Mouse (Mus musculus) testis, adult 2 months (tissue): ENCODE measurements around the gene Pigu.

Source experiments
- CTCF ChIP-seq: fragments of 200-500 bp; IDR thresholded peaks from 2 replicates; pipeline ENCODE4 v1.5.1; 2012; ENCODE audit warnings: low read depth, mild to moderate bottlenecking, inconsistent platforms, low read length, moderate library complexity; ENCODE audit not compliant: control insufficient read depth, insufficient read depth, insufficient replicate concordance
- POLR2A ChIP-seq: fragments of 200-500 bp; IDR thresholded peaks from 2 replicates; pipeline ENCODE4 v1.6.1; 2012; ENCODE audit warnings: low read depth, mild to moderate bottlenecking, inconsistent platforms, low read length, moderate library complexity; ENCODE audit not compliant: control insufficient read depth

DNA sequence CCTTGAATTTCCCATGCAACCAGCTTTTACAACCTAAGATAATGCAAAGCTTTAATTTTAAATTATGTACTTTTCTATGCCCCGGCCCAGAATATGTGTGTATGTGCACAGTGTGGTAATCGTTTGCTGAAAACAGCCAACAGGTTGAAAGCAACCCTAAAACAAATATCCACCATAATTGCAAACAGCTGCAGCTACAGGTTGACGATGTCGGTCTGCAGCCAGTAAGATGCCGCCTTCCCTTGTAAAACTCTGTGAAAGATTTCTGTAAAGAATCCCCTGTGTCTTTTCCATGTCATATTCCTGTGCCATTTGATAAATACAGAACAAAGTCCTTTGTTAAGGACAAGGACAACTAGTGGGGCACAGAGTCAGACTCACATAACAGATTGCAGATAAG, 37.4 kb upstream of the Pigu start:
- TF ChIP-seq POLR2A (no peak), CTCF (no peak)
